Mouse (Mus musculus): ENCODE measurements around the gene Ctdsp1.

Ctdsp1 gene

DNA sequence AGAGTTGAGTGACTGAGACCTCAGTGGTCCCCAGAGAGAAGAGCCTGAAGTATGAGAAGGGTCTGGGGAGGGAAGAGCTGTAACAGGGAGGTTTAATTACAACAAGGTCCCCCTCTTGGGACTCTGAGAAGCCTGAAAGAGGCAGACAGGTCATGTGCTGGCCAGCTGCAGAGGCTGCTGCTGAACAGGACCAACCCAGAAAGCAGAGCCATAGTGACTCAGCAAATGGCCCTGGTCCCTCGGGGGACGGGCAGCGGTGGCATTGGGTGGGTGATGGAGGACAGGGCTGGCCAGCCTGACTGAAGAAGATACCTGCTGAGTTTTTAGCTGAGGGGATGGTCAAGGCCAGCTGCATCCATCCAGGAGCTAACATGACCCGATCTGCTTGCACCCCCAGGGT, 14.9 kb upstream of the Ctdsp1 start:
- in situ Hi-C loops (cut with MboI, MseI) = loop anchor here (25.0 kb wide), 1 partner anchor 439 kb away; no protein-coding TSS in a partner anchor

DNA sequence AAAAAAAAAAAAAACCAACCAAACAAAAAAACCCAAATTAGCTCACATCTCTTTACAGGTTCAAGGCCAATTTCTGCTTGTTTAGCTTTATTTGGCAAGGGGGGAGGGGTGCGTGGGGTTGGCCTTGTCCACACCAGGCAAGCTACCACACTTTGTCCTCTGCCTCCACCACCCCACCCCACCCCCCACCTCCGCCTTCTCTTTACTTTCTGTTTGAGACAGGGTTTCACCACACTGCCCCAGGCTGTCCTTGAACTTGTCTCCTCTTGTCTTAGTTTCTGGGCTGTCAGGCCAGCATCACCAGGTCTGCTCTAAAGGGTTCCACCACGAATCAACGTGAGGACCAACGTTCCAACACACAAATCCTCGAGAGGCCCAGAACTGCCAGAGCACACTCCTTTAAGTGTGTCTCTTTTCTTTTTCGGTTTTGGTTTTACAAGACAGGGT, 12.2 kb upstream of the Ctdsp1 start:
- in situ Hi-C loops (cut with MboI, MseI) = loop anchor here (25.0 kb wide), 1 partner anchor 442 kb away; no protein-coding TSS in a partner anchor

DNA sequence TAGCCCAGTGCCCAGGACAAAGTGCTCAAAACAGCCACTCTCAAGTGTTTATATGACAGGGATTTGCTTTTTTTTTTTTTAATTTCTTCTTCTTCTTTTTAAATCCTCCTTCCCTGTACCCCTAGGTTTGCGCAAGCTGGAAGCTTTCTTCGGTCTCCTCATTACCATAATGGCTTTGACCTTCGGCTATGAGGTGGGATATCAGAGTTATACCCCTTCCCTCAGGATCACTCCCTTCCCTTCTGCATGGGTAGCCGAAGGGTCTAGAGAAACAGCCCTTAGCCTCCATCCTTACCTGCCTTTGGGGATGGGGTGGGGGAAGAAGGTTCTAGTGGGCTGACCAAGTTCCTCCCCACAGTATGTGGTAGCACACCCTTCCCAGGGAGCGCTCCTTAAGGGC, 10.8 kb upstream of the Ctdsp1 start:
- in situ Hi-C loops (cut with MboI, MseI) = loop anchor here (10.0 to 25.0 kb wide), 2 partner anchors 86 to 443 kb away; no protein-coding TSS in a partner anchor

DNA sequence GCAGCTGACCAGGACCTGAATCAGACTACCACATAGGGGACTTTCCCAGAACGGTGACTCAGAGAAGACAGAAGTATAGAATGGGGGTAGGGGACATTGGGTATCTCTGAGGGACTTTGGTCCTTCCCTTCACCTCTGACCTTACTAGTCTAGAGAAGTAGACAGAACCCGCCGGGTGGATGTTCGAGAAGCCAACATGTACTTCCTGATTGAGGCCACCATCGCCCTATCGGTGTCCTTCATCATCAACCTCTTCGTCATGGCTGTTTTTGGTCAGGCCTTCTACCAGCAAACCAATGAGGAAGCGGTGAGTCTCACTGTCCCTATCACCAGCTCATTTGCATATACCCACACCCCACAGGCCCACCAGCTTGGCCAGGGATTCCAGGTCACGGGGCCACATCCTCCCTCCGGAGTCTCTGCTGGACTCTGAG, 9.7 kb upstream of the Ctdsp1 start:
- in situ Hi-C loops (cut with MboI, MseI) = loop anchor here (10.0 to 25.0 kb wide), 2 partner anchors 87 to 444 kb away; no protein-coding TSS in a partner anchor

DNA sequence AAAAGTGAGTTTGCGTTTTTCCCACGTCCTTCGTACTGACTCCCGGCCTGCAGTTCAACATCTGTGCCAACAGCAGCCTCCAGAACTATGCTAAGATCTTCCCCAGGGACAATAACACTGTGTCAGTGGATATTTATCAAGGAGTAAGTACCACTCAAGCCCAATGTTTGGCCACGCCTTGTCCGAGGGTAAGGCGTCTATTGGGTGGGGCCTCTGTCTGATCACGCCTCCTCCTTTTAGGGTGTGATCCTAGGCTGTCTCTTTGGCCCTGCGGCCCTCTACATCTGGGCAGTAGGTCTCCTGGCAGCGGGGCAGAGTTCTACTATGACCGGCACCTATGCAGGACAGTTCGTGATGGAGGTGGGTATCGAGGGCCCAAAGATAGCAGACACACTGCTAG, 7.9 kb upstream of the Ctdsp1 start:
- in situ Hi-C loops (cut with MboI, MseI) = loop anchor here (10.0 to 25.0 kb wide), 2 partner anchors 89 to 446 kb away; no protein-coding TSS in a partner anchor

DNA sequence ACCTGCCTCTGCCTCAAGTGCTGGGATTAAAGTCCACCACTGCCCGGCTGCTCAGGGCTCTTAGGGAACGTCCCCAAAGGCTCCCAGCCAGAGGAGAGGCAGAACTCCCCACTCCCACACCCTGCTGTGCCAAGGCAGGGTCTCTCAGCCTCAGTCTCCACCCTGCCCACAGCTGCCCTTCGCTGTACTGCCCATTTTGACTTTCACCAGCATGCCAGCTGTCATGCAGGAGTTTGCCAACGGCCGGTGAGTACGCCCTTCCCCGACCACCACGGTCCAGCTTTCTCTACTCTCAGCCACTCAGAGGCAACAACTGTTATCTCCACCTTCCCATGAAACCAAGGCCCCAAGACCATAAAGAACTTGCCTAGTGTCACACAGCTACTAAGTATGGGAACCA, 6.8 kb upstream of the Ctdsp1 start:
- in situ Hi-C loops (cut with MboI, MseI) = loop anchor here (10.0 to 25.0 kb wide), 2 partner anchors 90 to 447 kb away; no protein-coding TSS in a partner anchor

DNA sequence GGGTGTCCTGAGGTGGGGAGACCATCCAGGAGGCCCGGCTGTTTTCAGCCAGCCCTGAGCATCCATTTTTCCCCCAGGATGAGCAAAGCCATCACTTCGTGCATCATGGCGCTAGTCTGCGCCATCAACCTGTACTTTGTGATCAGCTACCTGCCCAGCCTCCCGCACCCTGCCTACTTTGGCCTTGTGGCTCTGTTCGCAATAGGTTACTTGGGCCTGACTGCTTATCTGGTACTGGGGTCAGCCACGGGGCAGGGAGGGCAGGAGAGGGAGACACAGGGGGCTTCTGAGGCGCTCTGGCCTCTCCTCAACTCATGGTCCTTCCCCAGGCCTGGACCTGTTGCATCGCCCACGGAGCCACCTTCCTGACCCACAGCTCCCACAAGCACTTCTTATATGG, 6.2 kb upstream of the Ctdsp1 start:
- in situ Hi-C loops (cut with MboI, MseI) = loop anchor here (10.0 to 25.0 kb wide), 2 partner anchors 90 to 448 kb away; no protein-coding TSS in a partner anchor

DNA sequence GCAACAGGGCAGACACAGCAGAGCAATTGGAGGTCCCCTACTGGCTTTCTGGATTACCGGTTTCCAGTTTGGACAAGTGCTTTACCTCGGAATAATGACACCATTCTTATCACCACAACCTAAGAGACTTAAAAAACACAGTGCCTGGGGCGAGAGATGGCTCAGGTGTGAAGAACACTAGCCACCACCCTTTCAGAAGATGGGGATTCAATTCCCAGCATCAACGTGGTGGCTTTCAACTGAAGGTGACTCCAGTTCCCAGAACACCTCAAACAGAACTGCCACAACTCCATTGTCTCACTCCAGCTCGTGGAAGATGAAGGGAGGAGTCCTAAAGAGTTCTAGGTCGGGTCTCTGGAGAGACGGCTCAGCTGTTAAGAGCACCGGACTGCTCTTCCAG, 5.8 kb upstream of the Ctdsp1 start:
- in situ Hi-C loops (cut with MboI, MseI) = loop anchor here (10.0 to 25.0 kb wide), 2 partner anchors 91 to 448 kb away; no protein-coding TSS in a partner anchor

DNA sequence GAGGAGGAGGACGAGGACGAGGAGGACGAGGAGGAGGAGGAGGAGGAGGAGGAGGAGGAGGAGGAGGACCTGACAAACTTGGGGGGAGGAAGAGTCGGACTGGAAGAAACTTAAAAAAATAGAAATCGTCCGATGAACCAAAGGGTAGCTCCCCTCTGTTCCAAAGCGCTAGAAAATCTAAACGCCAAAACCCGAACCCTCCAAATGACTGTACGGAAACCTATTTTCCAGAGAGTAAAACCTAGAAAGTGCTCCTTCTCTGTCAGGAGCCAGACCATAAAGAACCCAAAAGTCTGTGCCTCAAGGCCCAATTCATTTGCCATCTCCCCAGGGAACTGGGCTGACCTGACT, 5.0 kb upstream of the Ctdsp1 start:
- in situ Hi-C loops (cut with MboI, MseI) = loop anchor here (10.0 to 25.0 kb wide), 2 partner anchors 92 to 449 kb away; no protein-coding TSS in a partner anchor

DNA sequence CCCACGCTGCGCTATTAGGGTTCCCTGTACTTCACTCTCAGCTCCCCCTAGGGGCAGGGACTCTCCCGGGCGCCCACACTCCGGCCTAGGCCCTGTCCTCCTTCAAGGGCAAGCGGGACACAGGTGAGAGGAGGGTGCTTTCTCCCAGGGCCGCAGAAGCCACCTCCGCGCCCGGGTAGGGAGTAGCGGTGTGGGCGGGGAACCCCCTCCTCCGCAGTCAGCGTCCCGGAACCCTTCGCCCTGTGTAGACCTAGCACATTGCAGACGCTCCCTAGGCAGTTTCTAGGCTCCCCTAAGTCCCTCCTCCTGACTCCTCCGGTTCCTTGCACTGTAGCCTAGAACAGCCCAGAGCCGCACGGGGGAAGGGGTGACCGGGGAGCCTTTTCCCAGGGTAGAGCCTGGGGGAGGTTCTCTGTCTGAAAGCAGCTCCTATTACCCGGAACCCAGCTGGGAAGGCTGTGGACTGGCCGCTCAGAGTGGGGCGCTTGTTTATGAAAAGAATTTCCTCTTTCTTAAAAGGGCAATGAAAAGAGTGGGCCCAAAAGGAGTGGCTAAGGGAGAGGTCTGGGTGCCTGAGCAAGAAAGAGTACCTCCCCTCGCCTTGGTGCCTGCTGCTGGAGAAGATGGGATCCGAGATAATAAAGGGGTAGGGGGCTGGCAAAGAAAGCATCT, 4.5 kb upstream of the Ctdsp1 start:
- in situ Hi-C loops (cut with MboI, MseI) = loop anchor here (10.0 to 25.0 kb wide), 2 partner anchors 92 to 450 kb away; no protein-coding TSS in a partner anchor

DNA sequence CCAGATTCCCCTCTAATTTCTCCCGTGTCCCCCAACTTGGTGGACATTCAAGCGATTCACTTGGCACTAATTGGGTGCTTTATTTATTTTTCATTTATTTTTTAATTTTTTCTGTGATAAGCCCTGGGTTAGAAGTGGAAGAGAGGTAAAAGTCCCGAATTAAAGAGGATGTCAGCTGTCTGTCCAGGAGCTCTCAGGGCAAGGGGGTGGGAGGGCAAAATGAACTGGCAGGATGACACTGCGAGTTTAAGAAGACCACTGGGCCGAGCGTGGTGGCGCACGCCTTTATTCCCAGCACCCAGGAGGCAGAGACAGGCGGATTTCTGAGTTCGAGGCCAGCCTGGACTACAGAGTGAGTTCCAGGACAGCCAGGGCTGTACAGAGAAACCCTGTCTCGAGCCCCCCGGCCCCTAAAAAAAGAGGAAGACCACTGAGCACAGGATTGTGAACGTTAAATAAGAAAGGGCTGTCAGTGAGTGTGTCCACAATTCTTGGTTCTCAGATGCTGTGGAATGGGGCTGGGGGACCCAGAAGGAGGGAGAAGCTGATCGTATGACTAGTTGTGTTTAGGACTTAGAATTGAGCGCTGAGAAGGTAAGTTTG, 3.8 kb upstream of the Ctdsp1 start:
- in situ Hi-C loops (cut with MboI, MseI) = loop anchor here (10.0 to 25.0 kb wide), 2 partner anchors 93 to 450 kb away; no protein-coding TSS in a partner anchor

DNA sequence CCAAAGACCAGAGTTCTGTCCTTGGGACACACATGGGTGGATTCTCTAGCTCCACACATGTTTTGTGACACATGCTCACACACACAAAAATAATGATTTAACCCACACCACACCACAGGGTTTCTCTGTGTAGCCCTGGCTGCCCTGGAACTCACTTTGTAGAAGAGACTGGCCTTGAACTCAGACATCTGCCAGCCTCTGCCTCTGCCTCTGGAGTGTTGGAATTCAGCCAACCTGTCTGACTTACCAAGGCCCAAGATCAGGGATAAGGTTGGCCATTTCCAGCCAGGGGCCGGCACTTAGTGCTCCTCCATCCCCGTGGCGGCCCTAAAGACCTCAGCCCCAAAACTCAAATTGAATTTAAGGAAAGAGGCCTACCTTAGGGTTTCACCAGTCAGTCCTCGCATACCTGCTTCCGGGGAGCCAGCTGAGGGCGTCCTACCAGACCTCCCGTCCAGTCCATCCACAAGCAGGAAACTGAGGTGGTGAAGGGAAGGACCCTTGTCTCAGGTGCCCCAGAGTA, 2.9 kb upstream of the Ctdsp1 start:
- in situ Hi-C loops (cut with MboI, MseI) = loop anchor here (10.0 to 25.0 kb wide), 2 partner anchors 94 to 451 kb away; no protein-coding TSS in a partner anchor

DNA sequence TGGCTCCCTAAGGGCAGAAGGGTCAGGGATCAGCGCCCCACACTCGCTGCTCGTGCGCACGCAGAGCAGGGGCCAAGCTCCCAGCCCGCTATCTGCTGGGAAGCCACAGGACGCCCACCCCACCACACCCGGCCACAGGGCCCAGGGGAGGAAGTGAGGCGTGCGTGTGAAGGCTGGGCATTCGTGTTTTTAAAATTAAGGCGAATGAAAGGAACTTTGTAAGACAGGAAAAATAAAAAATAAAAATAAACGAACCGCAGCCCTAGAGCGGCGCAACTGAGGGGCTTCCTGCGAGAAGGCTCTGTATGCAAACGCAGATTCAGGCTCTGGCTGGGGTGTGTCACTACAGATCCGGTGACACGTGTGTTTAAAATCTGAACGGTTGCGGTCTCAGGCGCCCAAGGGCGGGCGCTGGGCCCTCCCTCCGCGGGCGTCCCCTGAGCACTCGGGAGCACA, 1.4 kb upstream of the Ctdsp1 start:
- in situ Hi-C loops (cut with MboI, MseI) = loop anchor here (10.0 to 25.0 kb wide), 2 partner anchors 95 to 453 kb away; no protein-coding TSS in a partner anchor

DNA sequence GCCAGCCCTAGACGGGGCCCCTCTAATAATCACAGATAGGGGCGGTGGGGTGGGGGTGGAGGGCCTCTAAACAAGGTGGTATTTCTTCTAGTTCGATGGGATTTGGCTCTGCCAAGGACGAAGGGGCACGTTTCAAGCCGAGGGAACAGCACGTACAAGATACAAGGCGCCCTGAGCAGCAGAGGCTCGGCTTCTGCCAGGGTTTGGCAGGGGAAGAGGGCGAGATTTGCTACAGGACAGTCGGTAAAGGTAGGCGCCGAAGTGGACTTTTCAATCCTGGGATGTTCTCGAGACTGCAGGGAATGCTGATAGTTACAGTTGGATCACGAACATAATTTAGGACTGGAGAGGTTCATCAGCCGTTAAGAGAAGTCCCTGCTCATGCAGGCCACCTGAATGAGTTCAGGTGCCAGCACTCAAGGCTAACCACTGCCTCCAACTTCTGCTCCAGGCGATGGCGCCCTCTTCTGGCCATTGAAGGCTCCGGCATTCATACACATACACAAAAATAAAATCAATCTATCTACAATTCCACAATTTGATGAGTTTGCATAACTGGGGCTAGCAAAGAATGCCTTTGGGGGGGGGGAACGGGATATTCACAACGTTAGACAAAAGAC, 912 bp upstream of the Ctdsp1 start:
- in situ Hi-C loops (cut with MboI, MseI) = loop anchor here (25.0 kb wide), 1 partner anchor 453 kb away; no protein-coding TSS in a partner anchor

DNA sequence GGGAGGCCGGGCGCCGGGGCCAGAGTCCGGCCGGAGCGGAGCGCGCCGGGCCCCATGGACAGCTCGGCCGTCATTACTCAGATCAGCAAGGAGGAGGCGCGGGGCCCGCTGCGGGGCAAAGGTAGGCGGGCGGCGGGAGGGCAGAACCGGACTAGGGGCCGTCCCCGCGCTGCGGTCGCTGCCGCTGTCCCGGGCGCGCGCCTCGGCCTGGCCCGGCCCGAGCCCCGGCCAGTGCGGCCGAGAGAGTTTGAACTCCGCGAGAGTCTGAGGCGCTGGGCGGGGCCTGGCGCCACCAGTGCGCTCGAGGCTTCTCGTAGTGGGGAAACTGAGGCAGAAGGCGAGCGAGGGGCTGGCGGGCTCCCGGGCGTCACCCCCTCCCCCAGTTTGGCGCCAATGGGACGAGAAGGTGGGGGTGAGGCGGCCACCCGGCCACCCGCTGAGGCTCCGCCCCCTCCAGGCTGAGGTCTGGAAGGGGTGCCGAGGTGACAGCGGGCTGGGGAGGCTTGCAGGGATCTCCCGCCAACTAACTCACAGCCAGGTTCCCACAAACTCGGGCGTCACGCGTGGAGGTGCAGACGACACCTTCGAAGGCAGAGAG, 634 bp downstream of the Ctdsp1 start:
- in situ Hi-C loops (cut with MboI, MseI) = loop anchor here (25.0 kb wide), 1 partner anchor 455 kb away; no protein-coding TSS in a partner anchor

DNA sequence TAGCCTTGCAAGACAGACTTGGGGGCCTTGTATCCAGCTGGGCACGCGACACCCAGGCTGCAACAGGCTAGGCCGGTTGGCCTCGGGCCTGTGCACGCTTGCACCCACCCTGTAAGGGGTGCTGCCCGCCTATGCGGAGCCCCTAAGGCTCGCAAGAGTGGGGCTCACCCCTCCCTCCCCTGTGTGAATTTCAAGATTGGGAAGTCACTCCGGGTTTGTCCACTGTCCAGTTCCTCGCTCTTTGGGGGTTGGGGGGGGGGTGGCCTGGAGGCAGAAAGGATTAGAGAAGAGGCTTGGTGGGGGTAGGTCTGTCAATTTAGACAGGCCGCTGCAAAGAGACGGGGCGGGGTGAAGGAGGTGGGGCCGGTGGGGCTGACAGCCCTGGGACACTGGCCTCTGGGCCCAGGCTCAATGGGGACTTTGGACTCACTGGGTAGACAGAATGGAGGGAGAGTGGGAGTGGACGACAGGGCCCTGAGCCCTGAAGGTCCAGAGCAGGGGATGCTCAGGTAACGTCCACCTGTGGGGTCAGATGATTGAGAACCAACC, 1.2 kb downstream of the Ctdsp1 start:
- in situ Hi-C loops (cut with MboI, MseI) = loop anchor here (25.0 kb wide), 1 partner anchor 455 kb away; no protein-coding TSS in a partner anchor

DNA sequence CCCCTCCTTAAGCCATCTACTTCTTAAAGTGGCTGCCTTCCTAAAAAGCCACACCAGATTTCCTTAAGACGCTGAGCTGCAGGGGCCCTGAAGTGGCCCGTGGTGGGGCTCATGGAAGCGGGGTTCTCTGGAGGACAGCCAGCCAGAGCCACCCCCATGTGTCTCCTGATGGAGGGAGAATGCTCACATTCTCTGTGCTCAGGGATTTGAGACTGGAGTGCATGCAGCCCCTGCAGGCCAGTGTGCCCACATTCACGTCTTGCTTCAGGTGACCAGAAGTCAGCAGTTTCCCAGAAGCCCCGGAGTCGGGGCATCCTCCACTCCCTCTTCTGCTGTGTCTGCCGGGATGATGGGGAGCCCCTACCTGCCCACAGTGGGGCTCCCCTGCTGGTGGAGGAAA, 1.7 kb downstream of the Ctdsp1 start:
- in situ Hi-C loops (cut with MboI, MseI) = loop anchor here (25.0 kb wide), 1 partner anchor 456 kb away; no protein-coding TSS in a partner anchor

DNA sequence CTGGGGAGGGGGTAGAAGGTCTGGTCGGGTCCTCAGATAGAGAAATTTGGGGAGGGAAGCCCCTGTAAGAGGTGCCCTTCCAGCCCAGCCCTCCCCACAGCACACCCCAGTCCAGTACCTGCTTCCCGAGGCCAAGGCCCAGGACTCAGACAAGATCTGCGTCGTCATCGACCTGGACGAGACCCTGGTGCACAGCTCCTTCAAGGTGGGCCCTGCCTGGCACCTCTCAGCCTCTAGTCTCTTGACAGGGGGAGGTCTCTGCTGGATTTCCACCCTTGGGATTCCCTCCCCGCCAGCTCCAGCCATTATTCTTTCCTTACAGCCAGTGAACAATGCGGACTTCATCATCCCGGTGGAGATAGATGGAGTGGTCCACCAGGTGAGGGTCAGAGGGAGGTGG, 2.4 kb downstream of the Ctdsp1 start:
- in situ Hi-C loops (cut with MboI, MseI) = loop anchor here (25.0 kb wide), 1 partner anchor 456 kb away; no protein-coding TSS in a partner anchor

DNA sequence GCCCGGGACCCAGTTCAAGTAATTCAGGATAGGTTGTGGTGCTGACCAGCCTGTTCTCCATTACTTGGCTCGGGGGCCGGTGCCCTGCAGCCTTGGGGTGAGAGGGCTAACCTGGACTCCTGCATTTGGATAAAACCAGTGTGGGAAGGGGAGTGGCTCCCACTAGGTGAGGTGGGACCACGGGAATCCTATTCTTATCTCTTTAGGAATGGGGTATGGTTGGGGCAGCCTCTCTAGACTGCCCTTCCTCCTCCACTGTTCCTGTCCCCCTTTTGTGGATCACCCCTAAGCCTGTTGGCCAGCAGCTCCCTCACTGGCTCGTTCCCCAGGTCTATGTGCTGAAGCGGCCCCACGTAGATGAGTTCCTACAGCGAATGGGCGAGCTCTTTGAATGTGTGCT, 3.0 kb downstream of the Ctdsp1 start:
- in situ Hi-C loops (cut with MboI, MseI) = loop anchor here (25.0 kb wide), 1 partner anchor 457 kb away; no protein-coding TSS in a partner anchor

DNA sequence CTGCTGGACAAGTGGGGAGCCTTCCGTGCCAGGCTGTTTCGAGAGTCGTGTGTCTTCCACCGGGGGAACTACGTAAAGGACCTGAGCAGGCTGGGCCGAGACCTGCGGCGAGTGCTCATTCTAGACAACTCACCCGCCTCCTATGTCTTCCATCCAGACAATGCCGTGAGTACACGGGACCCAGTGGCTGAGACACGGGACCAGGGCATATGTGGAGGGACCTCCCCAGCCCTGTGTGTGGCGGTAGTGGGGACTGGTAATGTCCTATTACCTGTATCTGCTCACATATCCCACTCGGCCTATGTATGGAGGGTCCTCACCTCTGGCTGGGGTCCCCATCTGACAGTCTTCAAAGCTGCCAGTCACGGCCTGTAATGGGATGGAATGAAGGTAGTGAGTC, 3.5 kb downstream of the Ctdsp1 start:
- in situ Hi-C loops (cut with MboI, MseI) = loop anchor here (25.0 kb wide), 1 partner anchor 458 kb away; no protein-coding TSS in a partner anchor
